Mouse (Mus musculus) spleen, adult 2 months (tissue): ENCODE data around the gene Zbtb18.

Source experiments
- CTCF ChIP-seq: fragments of 200-500 bp; IDR thresholded peaks from 2 replicates; pipeline ENCODE4 v1.5.1; 2011; ENCODE audit warnings: mild to moderate bottlenecking, inconsistent platforms; ENCODE audit not compliant: insufficient read depth, insufficient read length, insufficient replicate concordance; ENCODE audit errors: extremely low read depth
- POLR2A ChIP-seq: fragments of 200-500 bp; IDR thresholded peaks from 2 replicates; pipeline ENCODE4 v1.6.1; 2011; ENCODE audit warnings: low read depth, low read length, inconsistent platforms

- TF ChIP-seq POLR2A = no peak
- no peak for TF ChIP-seq CTCF
Observed at GRCm38 (mm10) chr1:177428338-177428737, 13.8 kb upstream of the Zbtb18 start.
